Mouse (Mus musculus): ENCODE data around the gene Hacd3.
A peak's percentile ranks its signal among the peaks of the same experiment; 100 is the strongest.
"Not testable (repeated sequence)": the region's sequence is repeated elsewhere in the genome, so short reads cannot be mapped to it uniquely, and the experiment has no call there.

Hacd3 gene

GRCm38 (mm10) chr9:65016978-65017827 lies 4.3 kb downstream of the Hacd3 start:
- no peak for ATAC-seq (ENCODE audit: low TSS enrichment)

GRCm38 (mm10) chr9:65016241-65016977 lies 5.1 kb downstream of the Hacd3 start:
- no peak; the same call in 1 of the 2 replicates for ATAC-seq (ENCODE audit: low TSS enrichment)

GRCm38 (mm10) chr9:65015461-65016222 lies 5.9 kb downstream of the Hacd3 start:
- no peak for ATAC-seq (ENCODE audit: low TSS enrichment)

GRCm38 (mm10) chr9:65011304-65011703 lies 10.2 kb downstream of the Hacd3 start:
- ATAC-seq (ENCODE audit: low TSS enrichment), result peak; percentile 32; the same call in 1 of the 2 replicates

GRCm38 (mm10) chr9:65010632-65011031 lies 10.9 kb downstream of the Hacd3 start:
- peak; percentile 56 for ATAC-seq (ENCODE audit: low TSS enrichment)

- ATAC-seq (ENCODE audit: low TSS enrichment), result peak; percentile 71; the same call in 1 of the 2 replicates
Measured at GRCm38 (mm10) chr9:65005737-65006136, 15.8 kb downstream of the Hacd3 start.

- peak; percentile 45; the same call in 1 of the 2 replicates for ATAC-seq (ENCODE audit: low TSS enrichment)
Measured at GRCm38 (mm10) chr9:65001481-65001880, 20.0 kb downstream of the Hacd3 start.

- not testable (repeated sequence) for ATAC-seq (ENCODE audit: low TSS enrichment)
Measured at GRCm38 (mm10) chr9:64995464-64995863, 26.0 kb downstream of the Hacd3 start.

- peak; percentile 74 for ATAC-seq (ENCODE audit: low TSS enrichment)
Measured at GRCm38 (mm10) chr9:64990291-64990690, 31.2 kb downstream of the Hacd3 start.

- no peak for ATAC-seq (ENCODE audit: low TSS enrichment)
Measured at GRCm38 (mm10) chr9:64988443-64988842, 33.0 kb downstream of the Hacd3 start.

- no peak for ATAC-seq (ENCODE audit: low TSS enrichment)
Measured at GRCm38 (mm10) chr9:64987651-64988050, 33.8 kb downstream of the Hacd3 start.

GRCm38 (mm10) chr9:64985807-64986206 lies 35.7 kb downstream of the Hacd3 start:
- peak; percentile 11; the same call in 1 of the 2 replicates for ATAC-seq (ENCODE audit: low TSS enrichment)

- ATAC-seq (ENCODE audit: low TSS enrichment), result peak; percentile 22; the same call in 1 of the 2 replicates
Measured at GRCm38 (mm10) chr9:64985037-64985794, 36.3 kb downstream of the Hacd3 start.

- ATAC-seq (ENCODE audit: low TSS enrichment), result no peak
Measured at GRCm38 (mm10) chr9:64981904-64982303, 39.6 kb downstream of the Hacd3 start.

- ATAC-seq (ENCODE audit: low TSS enrichment), result no peak
Measured at GRCm38 (mm10) chr9:64980548-64980947, 40.9 kb downstream of the Hacd3 start.

GRCm38 (mm10) chr9:64960978-64961320 lies 60.5 kb downstream of the Hacd3 start:
- ATAC-seq (ENCODE audit: low TSS enrichment), result peak; percentile 71

GRCm38 (mm10) chr9:64960117-64960977 lies 61.1 kb downstream of the Hacd3 start, which contains the start of gene Ints14:
TSS of gene Ints14 (plus strand) at chr9:64960905.
- peak; percentile 97 for ATAC-seq (ENCODE audit: low TSS enrichment)

- no peak for ATAC-seq (ENCODE audit: low TSS enrichment)
Measured at GRCm38 (mm10) chr9:64957276-64957675, 64.2 kb downstream of the Hacd3 start.

- no peak for ATAC-seq (ENCODE audit: low TSS enrichment)
Measured at GRCm38 (mm10) chr9:64956337-64956736, 65.2 kb downstream of the Hacd3 start.

GRCm38 (mm10) chr9:64953190-64953589 lies 68.3 kb downstream of the Hacd3 start:
- ATAC-seq (ENCODE audit: low TSS enrichment), result no peak
